Mouse (Mus musculus) kidney, adult 8-10 months (tissue): ENCODE data around the gene Cbln4.

Experiments
- DNase-seq, 2 experiments: peaks; one replicate each; pipeline ENCODE4 v3.0.0; 2022

Cbln4 gene

DNA sequence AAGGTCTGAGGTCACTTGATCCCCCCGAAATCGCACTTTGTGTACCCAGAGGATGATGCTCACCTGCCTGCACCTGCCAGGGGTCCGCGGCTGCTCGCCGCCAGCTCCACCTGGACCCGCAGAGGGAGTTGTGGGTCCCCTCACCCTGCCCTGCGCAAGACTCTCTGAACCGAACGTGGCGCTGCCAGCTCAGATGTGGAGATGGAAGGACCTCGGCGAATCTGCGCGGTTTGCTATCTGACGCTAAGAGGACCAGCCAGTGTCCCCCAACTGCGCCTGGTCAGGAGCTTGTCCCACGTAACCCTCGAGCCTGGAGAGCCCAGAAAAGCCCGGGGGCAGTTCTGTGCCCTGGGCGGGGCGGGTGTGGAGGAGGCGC, at the start of gene Cbln4:
TSS of gene Cbln4 (minus strand) at position 232 of the 376 bp plus-strand sequence.
- no peak for DNase-seq

- DNase-seq: peak in 1 of 2 experiments; percentile 2
Observed at GRCm38 (mm10) chr2:172078596-172078995, 35.3 kb upstream of the Cbln4 start.

DNA sequence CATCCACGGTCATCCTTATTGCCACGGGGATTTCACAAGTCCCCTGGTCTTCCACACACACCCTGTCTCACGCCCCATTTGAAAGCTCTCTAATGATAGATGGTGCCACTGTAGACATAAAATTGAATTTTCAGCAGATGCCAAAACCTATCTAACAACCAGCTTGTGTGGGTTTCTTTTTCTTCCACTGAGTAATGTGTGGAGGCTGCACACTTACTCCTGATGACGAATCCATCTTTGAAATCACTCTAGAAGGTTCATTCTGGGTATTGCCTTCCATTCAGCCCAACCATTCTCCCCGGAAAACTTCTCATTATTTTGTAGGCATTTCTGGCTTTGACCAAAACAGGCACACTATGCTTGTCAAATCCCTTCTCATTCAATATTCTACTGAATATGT, 33.0 kb upstream of the Cbln4 start:
- DNase-seq: no peak

GRCm38 (mm10) chr2:172062876-172063275, 19.6 kb upstream of the Cbln4 start:
- no peak for DNase-seq

DNA sequence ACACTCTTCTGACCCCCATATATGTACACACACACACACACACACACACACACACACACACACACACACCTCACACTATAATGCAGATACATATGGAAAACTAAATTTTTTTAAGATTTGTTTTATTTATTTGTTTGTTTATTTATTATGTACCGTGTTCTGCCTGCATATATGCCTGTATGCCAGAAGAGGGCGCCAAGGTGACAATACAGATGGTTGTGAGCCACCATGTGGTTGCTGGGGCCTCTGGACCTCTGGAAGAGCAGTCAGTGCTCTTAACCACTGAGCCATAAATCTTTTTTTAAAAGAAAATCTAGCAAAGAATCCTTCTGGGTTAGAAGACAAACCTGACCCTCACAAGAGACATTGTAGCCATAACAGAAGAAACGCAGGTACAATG, 16.5 kb upstream of the Cbln4 start:
- DNase-seq: no peak

DNA sequence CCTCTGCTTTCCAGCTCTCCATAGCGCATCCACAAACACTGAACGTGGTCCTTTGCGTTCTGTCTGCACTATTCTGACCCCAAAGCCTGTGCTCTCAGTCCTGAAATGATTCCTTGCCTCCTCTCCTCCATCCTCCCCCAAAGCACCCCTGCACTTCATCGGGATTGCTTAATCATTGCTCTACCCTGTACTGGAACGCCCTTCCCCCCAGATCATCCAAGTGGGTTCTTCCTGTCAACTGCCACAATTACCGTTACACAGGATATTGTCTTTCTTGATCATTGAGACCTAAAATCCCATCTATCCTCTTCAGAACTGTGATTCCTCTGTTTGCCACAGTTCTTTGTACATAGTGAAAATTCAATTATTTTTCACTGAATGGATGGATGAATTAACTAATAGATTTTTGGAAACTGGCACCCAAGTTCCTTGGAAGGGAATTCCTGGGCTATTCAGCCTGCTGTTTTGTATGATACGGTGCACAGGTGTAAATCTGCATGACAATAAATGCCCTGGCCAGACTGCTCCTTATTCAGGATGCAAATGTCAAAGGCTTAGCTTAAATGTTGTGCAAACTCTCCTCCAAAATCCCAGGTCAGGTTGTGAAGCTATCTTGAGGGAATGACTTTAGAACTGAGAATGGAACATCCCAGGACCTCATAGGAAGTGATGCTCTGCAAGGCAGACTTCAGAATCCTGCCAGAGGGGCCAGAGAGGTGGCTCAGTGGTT, 15.8 kb upstream of the Cbln4 start:
- DNase-seq: no peak

DNA sequence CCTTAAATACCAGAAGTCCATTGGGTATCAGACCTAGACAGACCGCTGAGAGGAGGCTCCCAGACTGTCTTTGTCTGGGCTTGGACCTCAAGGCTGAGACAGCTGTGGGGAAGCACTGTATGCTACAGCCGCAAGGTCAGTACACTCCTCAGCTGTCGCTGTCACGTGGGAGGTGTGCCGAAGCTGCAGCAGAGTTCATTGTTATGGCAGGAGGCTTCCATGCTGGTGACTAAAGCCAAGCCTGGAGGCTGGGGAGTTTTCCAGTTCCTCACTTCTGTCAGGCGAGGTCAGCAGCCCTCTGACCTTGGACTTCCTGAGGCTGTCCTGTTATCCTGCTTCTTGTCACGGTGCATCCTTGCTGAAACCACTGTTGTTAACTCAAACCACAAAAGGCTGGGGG, 2.7 kb upstream of the Cbln4 start:
- no peak for DNase-seq

GRCm38 (mm10) chr2:172042607-172043234, 545 bp downstream of the Cbln4 start:
- DNase-seq: no peak

GRCm38 (mm10) chr2:172042125-172042524, 1.1 kb downstream of the Cbln4 start:
- peak; percentile 23 to 69 for DNase-seq

GRCm38 (mm10) chr2:172040859-172041258, 2.4 kb downstream of the Cbln4 start:
- no peak for DNase-seq

DNA sequence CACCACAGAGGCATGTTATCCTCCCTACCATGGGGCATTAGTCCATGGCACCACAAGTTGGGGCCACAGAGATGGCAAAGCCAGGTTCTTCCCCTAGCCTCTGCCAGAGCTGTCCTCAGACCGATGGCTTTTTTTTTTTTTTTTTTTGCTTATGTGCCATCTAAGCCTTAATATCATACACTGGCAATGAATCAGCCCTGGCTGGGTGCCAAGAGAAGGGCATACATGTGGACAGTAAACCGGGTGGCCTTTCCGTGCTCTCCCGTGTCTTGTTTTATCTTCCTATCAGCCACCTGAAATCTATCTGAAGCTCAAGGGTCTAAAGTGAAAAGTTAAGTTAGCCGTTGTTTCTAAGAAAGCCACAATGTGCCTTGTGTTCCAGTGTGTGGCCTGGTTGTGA, 3.7 kb downstream of the Cbln4 start:
- DNase-seq: no peak

DNA sequence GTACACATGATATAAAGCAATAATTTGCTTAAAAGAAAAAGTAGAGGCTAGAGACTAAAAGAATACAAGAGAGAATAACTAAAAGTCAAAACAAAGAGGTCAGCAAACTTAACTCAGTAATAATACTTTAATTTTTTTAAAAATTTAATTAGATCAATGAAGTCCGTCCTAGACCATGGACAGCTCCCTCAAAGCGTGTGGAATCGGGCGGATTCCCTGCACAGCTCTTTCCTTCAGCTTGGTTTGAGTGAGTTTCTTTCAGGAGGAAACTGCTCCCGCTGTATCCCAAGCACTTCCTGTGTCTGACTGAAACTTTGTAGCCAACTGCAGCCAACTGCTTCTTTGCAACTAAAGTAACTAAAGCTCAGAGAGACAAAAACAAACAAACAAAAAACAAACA, 9.0 kb downstream of the Cbln4 start:
- no peak for DNase-seq

GRCm38 (mm10) chr2:172025459-172026130, 17.7 kb downstream of the Cbln4 start:
- DNase-seq: no peak

GRCm38 (mm10) chr2:172006726-172007125, 36.5 kb downstream of the Cbln4 start:
- no peak for DNase-seq

- no peak for DNase-seq
Observed at GRCm38 (mm10) chr2:172005970-172006369, 37.3 kb downstream of the Cbln4 start.

DNA sequence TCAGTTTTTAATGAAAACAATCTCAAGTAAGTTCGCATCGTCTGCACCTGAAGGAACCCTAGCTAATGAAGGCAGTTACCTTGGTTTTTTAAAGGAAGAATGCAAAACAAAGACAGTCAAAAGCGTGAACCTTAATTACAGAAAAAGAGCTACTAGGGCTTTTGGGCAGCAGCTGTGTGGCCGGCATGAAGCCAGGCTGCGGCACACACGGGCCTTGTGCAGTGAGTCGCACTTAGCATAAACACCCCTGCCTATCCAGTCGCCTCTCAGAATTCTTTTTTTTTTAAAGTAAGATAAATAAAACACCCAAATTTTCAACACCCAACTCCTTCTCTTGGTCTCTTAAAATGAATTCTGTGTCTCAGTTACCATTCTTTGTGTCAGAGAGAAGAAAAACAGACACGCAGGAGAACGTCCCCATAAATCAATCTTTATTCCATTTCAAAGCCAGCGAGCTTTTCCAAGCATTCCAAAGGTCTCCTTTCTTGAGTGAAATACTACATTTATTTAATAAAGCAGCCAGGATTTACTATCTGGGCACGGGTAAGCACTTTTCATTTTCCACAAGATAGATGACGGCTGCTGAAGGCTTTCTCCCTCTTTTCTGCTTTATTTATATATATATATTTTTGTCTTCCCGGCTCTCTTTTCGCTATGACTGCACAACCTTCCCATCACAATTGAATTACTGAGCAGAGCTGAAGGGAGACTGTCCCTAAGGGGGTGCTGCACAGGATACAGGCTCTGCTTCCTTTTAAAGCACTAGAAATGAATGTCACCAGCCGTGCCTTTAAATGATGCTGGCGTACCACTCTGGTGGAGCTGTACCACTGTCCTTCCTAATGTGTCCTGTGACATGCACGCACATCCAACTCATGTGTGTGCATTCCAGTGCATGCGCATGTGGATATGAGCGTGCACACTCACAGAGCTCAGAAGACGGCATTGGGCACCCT, 39.0 kb downstream of the Cbln4 start:
- no peak for DNase-seq

DNA sequence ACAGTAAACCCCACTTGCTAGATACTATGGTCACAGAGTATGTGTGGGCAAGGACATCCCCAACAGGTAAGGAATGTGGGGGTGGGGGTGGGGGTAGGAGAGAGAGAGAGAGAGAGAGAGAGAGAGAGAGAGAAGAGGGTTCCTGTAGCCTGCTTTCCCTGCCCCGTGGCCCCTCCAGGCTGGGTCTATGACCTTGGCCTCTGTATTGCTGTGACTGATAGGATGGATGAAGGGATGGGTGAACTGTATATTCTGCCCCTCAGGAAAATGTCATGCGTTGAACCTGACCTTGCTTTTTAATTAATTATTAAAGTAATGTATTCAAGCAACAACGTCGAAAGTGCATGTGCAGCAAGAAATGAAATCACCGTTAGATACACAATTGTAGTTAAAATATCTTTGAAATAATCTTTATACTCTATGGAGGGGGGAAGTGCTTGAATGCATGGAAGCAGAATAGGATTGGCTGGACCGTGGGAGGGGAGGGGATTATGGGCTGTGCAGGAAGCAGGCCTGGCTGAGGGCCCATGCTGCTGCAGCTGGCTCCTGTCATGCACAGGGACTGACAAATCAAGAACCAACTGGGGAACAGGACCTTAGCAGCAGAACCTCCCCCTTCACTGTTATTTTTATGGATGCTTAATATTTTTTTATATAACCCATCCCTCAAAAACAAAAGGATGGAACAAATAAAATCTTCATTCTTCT, 46.1 kb downstream of the Cbln4 start:
- DNase-seq: no peak

DNA sequence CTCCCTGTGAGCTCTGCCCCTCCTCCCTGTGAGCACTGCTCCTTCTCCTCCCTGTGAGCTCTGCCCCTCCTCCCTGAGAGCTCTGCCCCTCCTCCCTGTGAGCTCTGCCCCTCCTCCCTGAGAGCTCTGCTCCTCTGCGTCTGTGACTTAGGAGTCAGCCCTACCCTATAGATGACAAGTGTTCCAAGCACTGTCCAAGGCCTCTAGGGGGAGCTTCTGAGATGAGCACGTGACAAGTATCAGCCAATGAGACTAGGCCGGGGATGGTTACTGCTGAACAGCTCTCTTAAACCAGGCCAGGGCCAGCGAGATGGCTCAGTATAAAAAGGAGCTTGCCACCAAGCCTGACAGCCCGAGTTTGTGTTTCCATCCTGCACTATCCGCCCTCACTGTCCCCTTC, 48.4 kb downstream of the Cbln4 start:
- no peak for DNase-seq

DNA sequence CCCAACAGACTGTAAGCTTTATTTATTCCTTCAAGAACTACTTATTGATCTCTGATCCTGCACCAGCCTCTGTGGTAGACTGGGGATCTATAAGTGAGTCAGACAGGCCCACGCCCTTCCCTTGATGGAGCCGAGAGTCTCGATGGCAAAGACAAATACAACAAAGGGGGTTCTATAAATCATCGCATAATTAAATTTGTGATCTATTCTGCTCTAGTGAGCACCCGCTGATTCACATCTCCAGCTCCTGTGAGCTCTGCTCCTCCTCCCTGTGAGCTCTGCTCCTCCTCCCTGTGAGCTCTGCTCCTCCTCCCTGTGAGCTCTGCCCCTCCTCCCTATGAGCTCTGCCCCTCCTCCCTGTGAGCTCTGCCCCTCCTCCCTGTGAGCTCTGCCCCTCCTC, 49.0 kb downstream of the Cbln4 start:
- no peak for DNase-seq

- DNase-seq: no peak
Observed at GRCm38 (mm10) chr2:171986686-171987085, 56.6 kb downstream of the Cbln4 start.
